Mouse (Mus musculus) midbrain, embryonic 10.5 days (tissue): Measurements from ENCODE around the gene Leprot. TPM values are rescaled to one million over a fixed set of nuclear protein-coding genes. Genes with fewer than 3 reads are reported as not detected.

Source experiments
- DNase-seq: peaks from one replicate; pipeline ENCODE4 v3.0.0-alpha.2; 2017; ENCODE audit warnings: low spot score
- H3K27ac ChIP-seq: fragments of 300-500 bp; sonication (generic); replicated peaks from 2 replicates; pipeline ENCODE4 v1.5.1; 2016; ENCODE audit warnings: mild to moderate bottlenecking
- H3K27me3 ChIP-seq: fragments of 300-500 bp; sonication (generic); 2 replicates; pipeline ENCODE4 v1.6.1; 2016; ENCODE audit warnings: low read depth, mild to moderate bottlenecking; ENCODE audit not compliant: poor library complexity, severe bottlenecking
- H3K36me3 ChIP-seq: fragments of 300-500 bp; sonication (generic); 2 replicates; pipeline ENCODE4 v1.6.1; 2016; ENCODE audit warnings: mild to moderate bottlenecking, moderate library complexity
- H3K4me1 ChIP-seq: fragments of 300-500 bp; sonication (generic); 2 replicates; pipeline ENCODE4 v1.6.1; 2016
- H3K4me3 ChIP-seq: fragments of 300-500 bp; sonication (generic); 2 replicates; pipeline ENCODE4 v1.5.1; 2016; ENCODE audit warnings: mild to moderate bottlenecking, moderate library complexity
- H3K9me3 ChIP-seq: fragments of 300-500 bp; sonication (generic); replicated peaks from 2 replicates; pipeline ENCODE4 v1.6.1; 2016; ENCODE audit warnings: mild to moderate bottlenecking
- WGBS: fragments of 180-500 bp; shearing (Covaris S2); methylation state at CpG from one replicate; pipeline ENCODE4 v1.1.7; 2016; 5-methylcytosine and 5-hydroxymethylcytosine counted together
- polyA plus RNA-seq: library from polyadenylated mRNA; unstranded; fragments of >200 nt; fragmentation: Nextera tagmentation; extraction: Ambion mirVana; gene quantifications from 2 replicates; pipeline ENCODE4 v1.2.1, GENCODE M21; 2016

The Leprot gene
- polyA plus RNA-seq, 1 experiment from 2014 or later = 65.6 TPM

DNA sequence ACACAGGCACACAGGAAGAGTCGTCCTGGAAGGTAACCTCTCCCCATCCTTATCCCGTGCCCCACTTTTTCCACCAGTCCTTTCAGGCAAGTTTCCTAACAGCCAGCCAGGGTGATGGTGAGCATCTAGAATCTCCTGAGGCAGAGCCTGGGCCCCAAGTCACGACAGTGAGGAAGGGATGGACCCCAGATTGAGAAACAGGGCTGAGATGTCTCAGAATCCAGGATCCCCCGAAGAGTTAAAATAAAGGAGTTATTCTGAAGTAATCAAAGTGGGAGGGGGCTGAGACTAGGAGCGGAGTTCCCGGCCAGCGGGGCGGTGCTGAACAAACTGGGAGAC lies 692 bp upstream of the Leprot start:
- H3K4me1 ChIP-seq = peaks cover 16% of the 10 kb centered on the region
- no peaks in the 10 kb centered on the region for H3K27me3 ChIP-seq
- no peak for DNase-seq
- H3K36me3 ChIP-seq = no peaks in the 10 kb centered on the region
- under 1% methylated on average over 8 of the region's 8 CpGs for WGBS
- peak overlapping the region; percentile 82 for H3K4me3 ChIP-seq
- peak overlapping the region; percentile 96 for H3K27ac ChIP-seq
- no peaks in the 10 kb centered on the region for H3K9me3 ChIP-seq

DNA sequence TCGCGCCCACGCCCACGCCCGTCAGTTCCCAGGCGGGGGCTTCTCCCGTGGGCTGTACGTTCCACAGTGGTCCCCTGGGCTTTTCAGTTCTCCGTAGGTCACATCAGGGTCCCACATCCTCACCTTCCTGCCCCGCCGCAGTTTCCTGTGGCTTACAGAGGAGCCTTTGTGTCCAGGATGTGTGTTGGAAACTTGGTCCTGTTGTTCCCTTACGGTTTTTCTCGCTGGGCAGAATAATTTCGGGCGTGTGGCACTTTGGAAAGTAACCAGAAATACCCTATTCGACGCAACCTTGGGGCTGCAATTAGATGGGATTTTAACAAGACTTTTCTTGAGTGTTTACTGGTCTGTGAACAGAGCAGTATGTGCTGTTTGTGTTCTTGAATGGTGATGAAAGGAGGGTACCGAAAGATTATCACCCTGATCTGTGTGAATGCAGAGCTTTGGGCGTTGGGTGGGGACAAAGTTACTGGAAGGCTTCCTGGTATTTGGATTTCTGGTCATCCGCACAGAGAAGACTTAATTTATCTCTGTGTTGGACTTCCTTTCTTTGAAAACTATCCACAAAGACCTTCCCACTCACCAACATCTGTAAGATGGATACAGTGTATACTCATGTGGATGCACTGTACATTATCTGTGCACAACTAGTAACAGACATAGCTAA lies 591 bp downstream of the Leprot start:
- Histone ChIP-seq H3K27me3 (no peaks in the 10 kb centered on the region), H3K36me3 (no peaks in the 10 kb centered on the region), H3K9me3 (no peaks in the 10 kb centered on the region), H3K4me1 (peaks cover 16% of the 10 kb centered on the region), H3K27ac (peak overlapping the region; percentile 96), H3K4me3 (peak overlapping the region; percentile 82)
- DNase-seq = no peak
- 2% methylated on average over 20 of the region's 20 CpGs for WGBS

DNA sequence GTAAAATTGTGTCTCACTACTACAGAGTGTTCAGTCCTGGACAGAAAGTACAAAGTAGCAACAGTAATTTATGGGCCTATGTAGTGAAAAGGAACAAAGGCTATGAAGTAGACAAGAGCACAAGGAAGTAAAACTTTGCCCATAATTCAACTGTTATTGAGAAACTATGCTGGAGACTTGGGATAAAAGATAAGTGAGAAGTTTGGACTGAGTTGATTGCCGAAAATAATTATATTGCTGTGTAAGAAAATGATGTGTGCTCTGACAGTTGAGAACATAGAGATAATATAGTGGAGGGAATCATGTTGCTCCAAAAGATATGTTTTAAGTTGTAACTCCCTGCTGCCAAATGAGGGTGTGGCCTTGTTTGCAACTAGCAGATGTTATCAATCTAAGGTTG lies 1.2 kb downstream of the Leprot start:
- no peak for DNase-seq
- Histone ChIP-seq H3K27ac (peak overlapping the region; percentile 96), H3K4me3 (peak overlapping the region; percentile 82), H3K9me3 (no peaks in the 10 kb centered on the region), H3K36me3 (no peaks in the 10 kb centered on the region), H3K27me3 (no peaks in the 10 kb centered on the region), H3K4me1 (peaks cover 16% of the 10 kb centered on the region)
- WGBS = 83% methylated on average over 1 of the region's 1 CpGs

DNA sequence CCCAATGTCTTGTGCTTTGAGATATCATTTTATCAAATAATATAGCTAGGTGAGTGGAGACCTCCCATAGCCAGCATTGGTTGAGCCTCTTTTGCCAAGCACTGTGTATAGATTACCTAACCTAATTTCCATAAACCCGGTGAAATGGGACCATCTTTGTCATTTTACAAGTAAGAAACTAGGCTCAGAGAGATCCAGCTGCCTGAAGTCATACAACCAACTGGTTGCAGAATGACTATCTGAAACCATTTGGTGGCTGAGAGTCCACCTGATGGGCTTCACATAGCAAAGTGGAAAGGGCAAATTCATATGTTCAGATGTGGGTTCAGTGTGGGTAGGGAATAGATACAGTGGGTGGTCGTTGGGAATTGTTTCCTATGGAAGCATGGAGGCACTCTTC lies 3.4 kb downstream of the Leprot start:
- H3K4me1 ChIP-seq = peaks cover 16% of the 10 kb centered on the region
- 90% methylated on average over 2 of the region's 2 CpGs for WGBS
- no peaks in the 10 kb centered on the region for H3K36me3 ChIP-seq
- no peaks in the 10 kb centered on the region for H3K9me3 ChIP-seq
- no peak for DNase-seq
- no peak overlapping the region for H3K27ac ChIP-seq
- H3K4me3 ChIP-seq = no peak overlapping the region
- no peaks in the 10 kb centered on the region for H3K27me3 ChIP-seq

DNA sequence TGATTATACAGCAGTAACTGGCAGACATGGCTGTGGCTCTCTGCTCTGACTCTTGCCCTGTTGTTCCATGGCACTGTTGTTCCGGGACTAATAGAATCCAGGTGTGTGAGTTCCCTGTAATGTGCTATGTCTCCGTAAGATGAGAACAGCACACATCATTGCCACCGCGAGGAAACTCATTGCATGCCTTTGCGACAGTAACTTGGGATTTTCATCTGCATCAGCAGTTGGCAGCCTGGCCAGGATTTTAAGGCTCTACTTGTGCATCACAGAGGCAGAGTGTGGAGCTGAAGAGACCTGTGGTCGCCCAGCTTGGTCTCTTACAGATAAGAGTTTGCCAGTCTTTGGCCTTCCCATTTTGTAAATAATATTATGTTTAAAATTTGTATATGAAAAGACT lies 6.7 kb downstream of the Leprot start:
- Histone ChIP-seq H3K36me3 (peaks cover 27% of the 10 kb centered on the region), H3K4me3 (no peak overlapping the region), H3K27ac (no peak overlapping the region), H3K27me3 (no peaks in the 10 kb centered on the region), H3K4me1 (peaks cover 5% of the 10 kb centered on the region), H3K9me3 (no peaks in the 10 kb centered on the region)
- 79% methylated on average over 6 of the region's 6 CpGs for WGBS
- DNase-seq = no peak

DNA sequence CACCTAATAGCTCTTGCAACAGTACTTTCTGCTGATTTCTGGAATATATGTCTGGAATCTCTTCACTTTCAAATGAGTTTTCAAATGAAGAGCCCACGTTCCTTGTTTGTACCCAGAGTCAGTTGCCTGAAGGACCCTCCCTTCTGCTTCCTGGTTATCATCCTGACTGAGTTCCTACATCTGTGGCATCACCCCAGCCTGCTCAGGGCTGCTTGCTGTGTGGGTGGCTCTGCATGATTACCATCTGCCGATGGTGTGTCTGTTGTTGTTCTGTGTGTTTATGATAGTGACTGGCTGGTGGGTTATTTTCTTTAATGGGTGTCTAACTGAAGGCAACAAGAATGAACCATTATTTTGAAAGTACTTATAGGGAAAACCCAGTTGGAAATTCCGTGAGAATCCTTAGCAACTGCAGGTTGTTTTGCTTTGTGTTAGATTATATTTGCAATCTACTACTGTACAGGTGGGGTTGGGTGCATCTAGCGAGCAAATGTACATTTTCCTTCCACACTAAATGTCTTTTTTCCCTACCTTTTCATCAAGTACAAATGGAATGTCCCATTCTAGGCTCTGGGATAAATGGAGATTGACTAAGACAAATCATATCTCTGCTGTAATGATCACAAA lies 7.4 kb downstream of the Leprot start:
- H3K9me3 ChIP-seq = no peaks in the 10 kb centered on the region
- no peak for DNase-seq
- H3K4me1 ChIP-seq = no peaks in the 10 kb centered on the region
- H3K27ac ChIP-seq = no peak overlapping the region
- WGBS = 86% methylated on average over 4 of the region's 4 CpGs
- no peak overlapping the region for H3K4me3 ChIP-seq
- no peaks in the 10 kb centered on the region for H3K27me3 ChIP-seq
- H3K36me3 ChIP-seq = peaks cover 33% of the 10 kb centered on the region

DNA sequence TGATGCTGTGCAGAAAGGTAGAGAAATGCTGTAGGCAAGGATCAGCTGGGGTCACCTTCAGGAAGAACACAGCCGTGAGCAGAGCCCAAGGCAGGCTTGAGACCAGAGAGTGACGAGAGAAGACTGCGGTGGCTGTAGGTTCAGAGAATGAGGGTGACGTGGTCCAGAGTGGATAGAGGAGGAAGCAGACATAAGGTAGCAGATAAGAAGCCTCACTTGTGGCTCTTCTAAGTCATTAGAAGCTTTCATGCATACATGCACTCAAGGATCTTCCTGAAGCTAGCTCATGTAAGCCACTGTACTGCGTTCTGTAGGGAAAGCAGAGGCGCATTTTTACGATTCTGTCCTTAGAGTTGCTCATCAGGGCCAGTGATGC lies 7.9 kb downstream of the Leprot start:
- 88% methylated on average over 7 of the region's 7 CpGs for WGBS

DNA sequence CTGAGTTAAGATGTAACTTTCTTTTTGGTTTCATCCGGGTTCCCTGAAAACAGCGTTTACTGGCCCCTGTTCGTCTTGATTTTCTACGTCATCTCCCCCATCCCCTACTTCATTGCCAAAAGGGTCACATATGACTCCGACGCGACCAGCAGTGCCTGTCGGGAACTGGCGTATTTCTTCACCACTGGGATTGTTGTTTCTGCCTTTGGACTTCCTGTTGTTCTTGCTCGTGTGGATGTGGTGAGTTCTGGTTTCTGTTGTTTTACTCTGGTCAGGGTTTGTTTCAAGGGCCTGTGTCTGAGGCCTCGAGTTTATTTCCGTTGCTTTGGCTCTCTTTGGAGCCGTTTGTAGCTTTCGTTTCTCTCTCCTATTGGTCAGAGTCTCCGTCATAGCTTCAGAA lies 8.5 kb downstream of the Leprot start:
- Histone ChIP-seq H3K27me3 (no peaks in the 10 kb centered on the region), H3K9me3 (no peaks in the 10 kb centered on the region), H3K36me3 (peaks cover 43% of the 10 kb centered on the region), H3K4me3 (no peak overlapping the region), H3K27ac (no peak overlapping the region), H3K4me1 (no peaks in the 10 kb centered on the region)
- WGBS = 91% methylated on average over 15 of the region's 15 CpGs
- DNase-seq = no peak

More for the DNA sequence above, 7.9 kb downstream of the Leprot start:
- Histone ChIP-seq H3K4me3 (no peak overlapping the region), H3K36me3 (peaks cover 37% of the 10 kb centered on the region), H3K27me3 (no peaks in the 10 kb centered on the region), H3K9me3 (no peaks in the 10 kb centered on the region), H3K27ac (no peak overlapping the region), H3K4me1 (no peaks in the 10 kb centered on the region)
- no peak for DNase-seq

DNA sequence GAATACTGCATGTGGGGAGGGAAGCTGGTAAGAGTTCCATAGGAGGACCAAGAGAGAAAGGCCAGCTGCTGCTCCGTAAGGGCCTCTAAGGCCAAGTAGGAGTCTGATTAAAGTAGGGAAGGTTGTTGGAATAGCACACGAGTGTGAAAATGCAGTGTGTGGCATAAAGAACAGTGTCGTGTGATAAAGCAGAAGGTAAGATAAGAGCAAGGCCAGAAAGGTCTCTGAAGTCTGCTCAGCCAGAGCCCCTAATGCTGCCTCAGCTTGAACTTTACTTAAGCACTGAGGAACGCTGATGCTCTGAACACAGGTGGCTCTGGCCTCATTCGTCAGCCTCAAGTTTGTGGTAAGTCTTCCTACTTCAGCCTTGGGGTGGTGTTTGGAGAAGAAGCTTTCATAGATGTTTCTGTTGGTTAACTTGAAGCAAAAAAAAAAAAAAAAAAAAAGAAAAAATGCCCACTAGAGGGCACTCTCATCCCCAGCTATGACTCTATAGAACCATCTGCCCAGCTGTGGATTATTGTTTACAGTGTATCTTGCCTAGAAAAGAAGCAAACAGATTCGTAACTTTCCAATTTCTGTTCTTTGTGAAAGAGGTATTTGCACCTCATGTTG lies 9.5 kb downstream of the Leprot start:
- no peak overlapping the region for H3K27ac ChIP-seq
- 65% methylated on average over 6 of the region's 6 CpGs for WGBS
- H3K27me3 ChIP-seq = no peaks in the 10 kb centered on the region
- no peak overlapping the region for H3K4me3 ChIP-seq
- no peaks in the 10 kb centered on the region for H3K4me1 ChIP-seq
- H3K36me3 ChIP-seq = peaks cover 53% of the 10 kb centered on the region
- DNase-seq = no peak
- no peaks in the 10 kb centered on the region for H3K9me3 ChIP-seq

DNA sequence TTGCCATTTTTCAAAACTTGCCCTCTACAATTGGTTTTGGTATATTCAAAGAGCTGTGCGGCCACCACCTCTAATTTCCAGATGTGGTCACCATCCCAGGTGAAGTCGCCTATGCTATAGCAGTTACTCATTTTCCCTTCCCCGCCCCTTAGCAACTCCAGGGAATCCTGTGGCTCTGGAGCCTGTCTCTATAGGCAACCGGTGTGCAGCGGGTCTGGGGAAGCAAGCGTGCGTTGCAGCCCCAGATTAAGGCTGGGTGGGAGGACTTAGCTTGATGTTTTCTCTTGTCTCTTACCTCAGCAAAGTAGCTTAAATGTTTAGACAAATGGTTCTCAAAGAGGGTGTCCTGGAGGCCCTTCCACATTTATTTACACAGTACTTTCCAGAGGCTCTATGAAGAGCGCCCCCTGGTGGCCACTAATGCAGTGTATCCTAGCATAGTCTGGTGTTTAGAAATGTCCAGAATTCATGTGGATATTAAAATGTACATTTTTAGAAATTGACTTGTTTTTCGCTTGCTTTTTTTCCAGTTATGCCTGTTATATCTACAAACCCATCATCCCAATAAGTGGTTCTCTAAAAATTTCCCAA lies 16.7 kb downstream of the Leprot start:
- WGBS = 62% methylated on average over 9 of the region's 9 CpGs
- Histone ChIP-seq H3K27ac (no peak overlapping the region), H3K4me3 (no peak overlapping the region), H3K27me3 (no peaks in the 10 kb centered on the region), H3K9me3 (no peaks in the 10 kb centered on the region), H3K4me1 (no peaks in the 10 kb centered on the region), H3K36me3 (peaks cover 45% of the 10 kb centered on the region)
- DNase-seq = peak; percentile 63

DNA sequence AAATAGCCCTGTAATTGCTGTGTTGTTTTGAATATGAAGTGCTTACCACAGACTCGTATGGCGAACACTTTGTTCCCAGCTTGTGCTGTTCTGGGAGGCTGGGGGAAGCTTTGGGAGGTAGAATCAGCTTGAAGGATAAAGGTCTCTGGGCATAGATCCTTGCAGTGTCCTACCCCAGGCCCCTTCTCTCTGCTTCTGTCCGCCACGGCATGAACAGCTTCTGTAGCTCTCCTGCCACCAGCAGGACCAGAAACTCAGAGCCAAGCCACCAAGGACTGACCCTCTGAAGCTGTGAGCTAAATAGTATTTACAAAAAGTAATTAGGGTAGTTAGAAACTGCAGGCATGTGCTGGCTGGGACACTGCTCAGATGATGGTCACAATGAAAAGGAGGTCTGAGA lies 17.2 kb downstream of the Leprot start:
- Histone ChIP-seq H3K27me3 (no peaks in the 10 kb centered on the region), H3K4me3 (no peak overlapping the region), H3K36me3 (peaks cover 40% of the 10 kb centered on the region), H3K9me3 (no peaks in the 10 kb centered on the region), H3K4me1 (no peaks in the 10 kb centered on the region), H3K27ac (no peak overlapping the region)
- DNase-seq = no peak
- whole genome bisulfite sequencing = 93% methylated on average over 4 of the region's 4 CpGs

DNA sequence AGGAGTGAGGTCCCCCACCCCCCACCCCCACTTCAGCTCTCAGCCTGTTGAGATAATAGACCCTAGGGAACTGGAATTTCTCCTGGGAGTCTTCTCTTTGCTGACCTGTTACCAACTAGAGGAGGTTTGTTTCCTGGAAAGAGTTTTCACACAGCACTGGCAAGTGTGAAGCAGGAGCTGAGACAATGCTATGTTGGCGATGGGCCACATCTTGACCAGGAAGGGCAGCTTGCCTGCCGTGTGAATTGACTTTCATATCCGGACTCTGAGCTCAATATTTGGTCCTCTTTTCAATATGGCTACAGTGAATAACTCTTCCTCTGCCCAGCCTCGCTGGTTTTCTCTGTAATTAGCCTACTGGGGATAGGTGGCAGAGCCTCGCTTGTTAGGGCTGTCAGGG lies 21.6 kb downstream of the Leprot start:
- Histone ChIP-seq H3K27me3 (no peaks in the 10 kb centered on the region), H3K36me3 (no peaks in the 10 kb centered on the region), H3K4me3 (no peak overlapping the region), H3K9me3 (no peaks in the 10 kb centered on the region), H3K4me1 (no peaks in the 10 kb centered on the region), H3K27ac (no peak overlapping the region)
- WGBS = 84% methylated on average over 5 of the region's 5 CpGs
- DNase-seq = no peak

DNA sequence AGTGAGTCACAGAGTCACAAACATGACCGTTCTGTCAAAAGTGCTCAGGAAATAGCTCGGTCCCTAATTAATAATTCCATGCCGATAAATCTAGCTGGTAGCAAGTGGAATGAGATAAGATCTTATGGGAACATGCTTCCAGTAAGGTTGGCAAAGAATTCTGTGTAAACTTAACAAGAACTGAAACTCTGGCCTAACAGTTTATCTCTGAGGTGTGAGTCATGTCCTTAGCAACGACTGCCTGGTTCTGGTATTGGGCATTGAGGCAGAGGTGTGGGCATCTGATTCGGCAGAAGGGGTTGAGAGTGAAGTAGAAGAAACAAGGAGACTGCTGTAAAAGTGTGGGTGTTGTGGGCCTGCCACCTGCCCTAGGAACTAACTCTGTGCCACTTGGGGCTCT lies 22.3 kb downstream of the Leprot start:
- H3K27ac ChIP-seq = no peak overlapping the region
- WGBS = 90% methylated on average over 5 of the region's 5 CpGs
- DNase-seq = no peak
- H3K4me3 ChIP-seq = no peak overlapping the region
- H3K36me3 ChIP-seq = no peaks in the 10 kb centered on the region
- H3K4me1 ChIP-seq = no peaks in the 10 kb centered on the region
- no peaks in the 10 kb centered on the region for H3K27me3 ChIP-seq
- no peaks in the 10 kb centered on the region for H3K9me3 ChIP-seq
